Comparison of ENCODE assay signal across 17 mouse cellular contexts in genomic region chr15:101414807-101415565, GRCm38 (mm10). TPM values are rescaled to one million over a fixed set of nuclear protein-coding genes. Genes with fewer than 3 reads are reported as not detected.
A peak's percentile ranks its signal among the peaks of the same experiment; 100 is the strongest.
DNase-seq lines count a peak whose midpoint lies in the region; ATAC-seq and TF ChIP-seq lines count a peak whose summit lies in the region.
"Had no signal": no experiment of that assay in that cellular context is flagged by ENCODE, and none has a peak within 500 bp of the region (broad histone marks: within the 10 kb centered on the region; RNA-seq: fewer than 3 reads in every experiment).

No protein-coding gene starts in this region.

- TF ChIP-seq POLR2A in lung, adult 2 months (IDR thresholded peaks at IDR 0.05; ENCODE audit: borderline replicate concordance, extremely low read depth, low read depth, low read length): no peak
- TF ChIP-seq POLR2A in embryonic fibroblast, embryonic 13.5 days (IDR thresholded peaks at IDR 0.05; ENCODE audit: low read depth, low read length): no peak

- peak; percentile 38 for DNase-seq in lung, postnatal 0 days (ENCODE audit: low spot score)
- no peak for DNase-seq in lung, adult 2 months
- peak; percentile 41 for DNase-seq in cerebellum, adult 18-20 months
- DNase-seq in thymus, postnatal 10 days (ENCODE audit: low spot score in 2 of 2): no peak
- DNase-seq in embryo, embryonic 10.5 days (ENCODE audit: low spot score): no peak
- DNase-seq in natural killer cell, adult 2 months (ENCODE audit: low spot score in 2 of 2): no peak
- DNase-seq: heart, postnatal 36 days; left cerebral cortex, postnatal 4 days; liver, embryonic 13.5 days; midbrain, embryonic 14.5 days had no signal

- WGBS in lung, postnatal 0 days: 34% methylated on average over 11 of the region's 11 CpGs
- WGBS in lung, adult 2 months: 43% methylated on average over 11 of the region's 11 CpGs
- WGBS in stomach, embryonic 16.5 days: 42% methylated on average over 11 of the region's 11 CpGs

- H3K4me3 ChIP-seq in lung, postnatal 0 days (ENCODE audit: low read depth, low read length): 0 out of 2 replicates have a peak overlapping the region, but pooled peaks have one; percentile 8
- H3K4me3 ChIP-seq in lung, adult 2 months (replicated peaks; ENCODE audit: extremely low read depth, low read depth, low read length): no peak overlapping the region
- H3K4me3 ChIP-seq in embryonic fibroblast, embryonic 13.5 days (ENCODE audit: insufficient read depth, low read length): no peak overlapping the region
- H3K4me3 ChIP-seq in stomach, embryonic 16.5 days (replicated peaks; ENCODE audit: low read length): no peak overlapping the region
- H3K4me3 ChIP-seq: embryonic facial prominence, embryonic 12.5 days; liver, embryonic 13.5 days had no signal

- peak overlapping the region; percentile 51; the same call in 1 of the 2 replicates for H3K27ac ChIP-seq in lung, postnatal 0 days (ENCODE audit: low read length)
- H3K27ac ChIP-seq in embryonic fibroblast, embryonic 13.5 days (ENCODE audit: insufficient read depth, low read length): peak overlapping the region; percentile 65; the same call in 1 of the 2 replicates
- peak overlapping the region; percentile 66 for H3K27ac ChIP-seq in stomach, embryonic 16.5 days (ENCODE audit: low read length)
- H3K27ac ChIP-seq: embryonic facial prominence, embryonic 12.5 days; liver, embryonic 13.5 days had no signal

- H3K9me3 ChIP-seq in lung, postnatal 0 days (ENCODE audit: low read length): no peaks in the 10 kb centered on the region
- H3K9me3 ChIP-seq in stomach, embryonic 16.5 days (replicated peaks; ENCODE audit: control insufficient read depth, low read length): no peaks in the 10 kb centered on the region
- H3K9me3 ChIP-seq: embryonic facial prominence, embryonic 12.5 days; liver, embryonic 13.5 days had no signal

- ATAC-seq in lung, postnatal 0 days: no peak
- peak; percentile 70; the same call in 1 of the 2 replicates for ATAC-seq in stomach, embryonic 16.5 days (ENCODE audit: insufficient read depth, low FRiP score)

- no peak overlapping the region for H3K9ac ChIP-seq in lung, postnatal 0 days (replicated peaks; ENCODE audit: low read depth)
- H3K9ac ChIP-seq in stomach, embryonic 16.5 days (ENCODE audit: low read length): no peak overlapping the region
- H3K9ac ChIP-seq: embryonic facial prominence, embryonic 12.5 days; liver, embryonic 13.5 days had no signal

- H3K36me3 ChIP-seq in lung, postnatal 0 days (ENCODE audit: insufficient read depth, low read length): no peaks in the 10 kb centered on the region
- H3K36me3 ChIP-seq in stomach, embryonic 16.5 days (ENCODE audit: control insufficient read depth, insufficient read depth, low read length): no peaks in the 10 kb centered on the region
- H3K36me3 ChIP-seq: embryonic facial prominence, embryonic 12.5 days; liver, embryonic 13.5 days had no signal

- TF ChIP-seq EP300 in lung, postnatal 0 days (IDR thresholded peaks at IDR 0.05): no peak

- no peaks in the 10 kb centered on the region for H3K27me3 ChIP-seq in lung, postnatal 0 days (replicated peaks; ENCODE audit: insufficient read depth, low read length)
- peaks cover 10% of the 10 kb centered on the region for H3K27me3 ChIP-seq in stomach, embryonic 16.5 days (ENCODE audit: control insufficient read depth, insufficient read depth, low read length)

- H3K4me1 ChIP-seq in lung, postnatal 0 days (ENCODE audit: insufficient read depth, low read depth, low read length): no peaks in the 10 kb centered on the region; the same call in 1 of the 2 replicates
- H3K4me1 ChIP-seq in lung, adult 2 months (ENCODE audit: control insufficient read depth, insufficient read depth, low read length): no peaks in the 10 kb centered on the region
- peaks cover 5% of the 10 kb centered on the region; the same call in 1 of the 2 replicates for H3K4me1 ChIP-seq in embryonic fibroblast, embryonic 13.5 days (ENCODE audit: control insufficient read depth, insufficient read depth, low read length)
- 0 out of 2 replicates have a peak, but pooled peaks cover 5% of the 10 kb centered on the region for H3K4me1 ChIP-seq in stomach, embryonic 16.5 days (ENCODE audit: control insufficient read depth, insufficient read depth, low read length)
- H3K4me1 ChIP-seq: liver, embryonic 13.5 days had no signal

- peak overlapping the region; percentile 57 for H3K4me2 ChIP-seq in lung, postnatal 0 days (replicated peaks; ENCODE audit: low read depth, low read length)
- peak overlapping the region; percentile 52; the same call in 1 of the 2 replicates for H3K4me2 ChIP-seq in stomach, embryonic 16.5 days (ENCODE audit: low read depth, low read length)
- H3K4me2 ChIP-seq: embryonic facial prominence, embryonic 12.5 days; heart, embryonic 11.5 days; liver, embryonic 13.5 days had no signal

- no peak for TF ChIP-seq CTCF in lung, postnatal 0 days (IDR thresholded peaks at IDR 0.05)
- no peak for TF ChIP-seq CTCF in lung, adult 2 months (IDR thresholded peaks at IDR 0.05; ENCODE audit: insufficient read depth, low read length)
- TF ChIP-seq CTCF in embryonic fibroblast, embryonic 13.5 days (IDR thresholded peaks at IDR 0.05; ENCODE audit: borderline replicate concordance, insufficient read depth, low read length): no peak

RNA-seq across cellular contexts. Expression of gene Krt7, which starts 4.1 kb away (rescaled TPM):
- polyA plus RNA-seq in lung, postnatal 0 days (2015; fragmentation: Nextera tagmentation; extraction: Ambion mirVana): 430 and 463 TPM in 2 replicates
- polyA plus RNA-seq in lung, adult 2 months (2012; rRNA removed): 136 and 143 TPM in 2 replicates
- polyA plus RNA-seq in embryonic fibroblast, embryonic 13.5 days (2011; ENCODE audit: insufficient read length, low read depth, missing spikeins): 0.98 and 1.8 TPM in 2 replicates
- polyA plus RNA-seq in stomach, embryonic 16.5 days (2015; fragmentation: Nextera tagmentation; extraction: Ambion mirVana): 378 and 523 TPM in 2 replicates

RNA-seq across cellular contexts. Expression of gene Krt87, which starts 23.6 kb away (rescaled TPM):
- polyA plus RNA-seq in lung, postnatal 0 days (2015; fragmentation: Nextera tagmentation; extraction: Ambion mirVana): 0.24 and 0.29 TPM in 2 replicates
- polyA plus RNA-seq in lung, adult 2 months (2012; rRNA removed): 0.24 and 0.44 TPM in 2 replicates
- not detected in 2 replicates for polyA plus RNA-seq in embryonic fibroblast, embryonic 13.5 days (2011; ENCODE audit: insufficient read length, low read depth, missing spikeins)
- 0.19 and 0.26 TPM in 2 replicates for polyA plus RNA-seq in stomach, embryonic 16.5 days (2015; fragmentation: Nextera tagmentation; extraction: Ambion mirVana)
- polyA plus RNA-seq: heart, embryonic 11.5 days; liver, embryonic 13.5 days; neural tube, embryonic 11.5 days had no signal

RNA-seq across cellular contexts. Expression of gene Krt88, which starts 32.6 kb away (rescaled TPM):
- polyA plus RNA-seq in lung, postnatal 0 days (2015; fragmentation: Nextera tagmentation; extraction: Ambion mirVana): 0.15 and 0.21 TPM in 2 replicates
- not detected in 2 replicates for polyA plus RNA-seq in lung, adult 2 months (2012; rRNA removed)
- polyA plus RNA-seq in embryonic fibroblast, embryonic 13.5 days (2011; ENCODE audit: insufficient read length, low read depth, missing spikeins): not detected in 2 replicates
- 0.15 TPM in 1 of 2 replicates, not detected in the other for polyA plus RNA-seq in stomach, embryonic 16.5 days (2015; fragmentation: Nextera tagmentation; extraction: Ambion mirVana)
- polyA plus RNA-seq: embryonic facial prominence, embryonic 12.5 days; frontal cortex, adult 2 months; heart, embryonic 11.5 days; liver, embryonic 13.5 days; midbrain, embryonic 14.5 days; neural tube, embryonic 11.5 days; thymus, postnatal 0 days had no signal

RNA-seq across cellular contexts. Expression of gene Krt80, which starts 45.0 kb away (rescaled TPM):
- 19.6 and 26.3 TPM in 2 replicates for polyA plus RNA-seq in lung, postnatal 0 days (2015; fragmentation: Nextera tagmentation; extraction: Ambion mirVana)
- 130 and 155 TPM in 2 replicates for polyA plus RNA-seq in lung, adult 2 months (2012; rRNA removed)
- polyA plus RNA-seq in embryonic fibroblast, embryonic 13.5 days (2011; ENCODE audit: insufficient read length, low read depth, missing spikeins): 2.2 and 2.4 TPM in 2 replicates
- 37.4 and 64.5 TPM in 2 replicates for polyA plus RNA-seq in stomach, embryonic 16.5 days (2015; fragmentation: Nextera tagmentation; extraction: Ambion mirVana)
- polyA plus RNA-seq: midbrain, embryonic 14.5 days; neural tube, embryonic 11.5 days had no signal

RNA-seq across cellular contexts. Expression of gene Krt81, which starts 48.6 kb away (rescaled TPM):
- not detected in 2 replicates for polyA plus RNA-seq in lung, postnatal 0 days (2015; fragmentation: Nextera tagmentation; extraction: Ambion mirVana)
- not detected in 2 replicates for polyA plus RNA-seq in lung, adult 2 months (2012; rRNA removed)
- polyA plus RNA-seq in embryonic fibroblast, embryonic 13.5 days (2011; ENCODE audit: insufficient read length, low read depth, missing spikeins): not detected in 2 replicates
- polyA plus RNA-seq in stomach, embryonic 16.5 days (2015; fragmentation: Nextera tagmentation; extraction: Ambion mirVana): not detected in 2 replicates
- polyA plus RNA-seq: embryonic facial prominence, embryonic 12.5 days; frontal cortex, adult 2 months; heart, embryonic 11.5 days; liver, embryonic 13.5 days; midbrain, embryonic 14.5 days; neural tube, embryonic 11.5 days had no signal

Comparison
In these comparisons a context has a peak if more than half of its experiments do, and no peak if none do; other contexts are left out.
1. DNase-seq: peak in lung, postnatal 0 days (single experiment) and cerebellum, adult 18-20 months (2 of 2); none in lung, adult 2 months (single experiment), thymus, postnatal 10 days (0 of 2), embryo, embryonic 10.5 days (single experiment) and natural killer cell, adult 2 months (0 of 2).
2. RNA of gene Krt7, which starts 4.1 kb away (polyA plus RNA-seq): 430 to 463 TPM in lung, postnatal 0 days, 378 to 523 TPM in stomach, embryonic 16.5 days and 136 to 143 TPM in lung, adult 2 months; 0.98 to 1.8 TPM in embryonic fibroblast, embryonic 13.5 days; every median in the first group is over 10 times any median in the second.
3. Peak in every context shown above with its lines, with median percentiles within 50 percentile points of each other: H3K27ac ChIP-seq.